Mouse (Mus musculus) c-Kit-positive CD71-negative TER-119-negative erythroid progenitor cells, embryonic 14.5 days (primary cell): ENCODE data around the gene Adcy1.

Experiments used
- DNase-seq: peaks from one replicate; pipeline ENCODE4 v3.0.0-alpha.2; 2013; ENCODE audit warnings: low read depth

Gene Adcy1

DNA sequence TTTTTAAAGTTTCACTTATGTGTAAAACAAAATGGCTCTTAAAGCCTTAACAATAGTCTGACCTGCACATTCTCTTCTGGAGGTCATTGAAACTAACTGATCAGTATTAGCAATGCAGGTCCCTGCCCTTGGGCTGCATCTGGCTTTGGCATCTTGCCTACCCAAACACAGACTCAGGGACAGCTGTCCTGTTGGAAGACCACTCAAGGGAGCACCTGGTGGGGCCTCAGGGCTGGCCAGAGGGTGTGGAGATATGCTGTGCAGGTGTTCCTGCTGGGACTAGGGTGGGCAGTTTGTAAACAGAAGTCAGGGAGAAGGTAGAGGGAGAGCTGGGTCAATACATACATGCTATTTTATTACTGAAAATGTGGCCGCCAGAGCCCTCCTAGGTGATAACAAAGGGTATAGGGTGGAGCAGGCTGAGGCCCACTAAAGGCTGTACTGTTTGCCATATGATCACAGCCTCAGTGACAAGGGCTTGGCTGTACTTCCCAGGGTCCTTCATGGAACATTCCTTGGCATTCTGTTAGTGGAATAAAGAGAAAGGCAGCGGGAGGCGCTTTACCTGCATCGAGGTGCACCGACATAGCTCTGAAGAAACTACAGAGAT lies 73.1 kb downstream of the Adcy1 start:
- DNase-seq, result no peak

DNA sequence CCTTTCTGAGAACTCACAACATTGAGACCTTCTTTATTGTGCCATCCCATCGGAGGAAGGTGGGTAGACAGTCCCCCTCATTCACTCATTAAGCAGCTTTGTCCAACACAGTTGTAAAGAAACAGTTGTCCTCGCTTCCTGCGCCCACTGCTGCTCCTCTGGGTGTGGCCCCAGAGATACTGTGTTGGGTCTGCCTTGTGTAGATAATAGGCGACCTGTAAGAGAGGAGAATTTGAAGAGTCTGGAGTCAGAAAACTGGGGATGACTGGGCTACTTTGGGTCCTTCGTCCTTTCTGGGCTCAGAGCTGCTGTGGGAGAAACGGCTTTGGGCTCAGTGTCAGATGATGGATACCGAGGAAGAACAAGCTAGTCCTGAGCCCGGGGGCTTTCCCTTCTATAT lies 75.1 kb downstream of the Adcy1 start:
- DNase-seq, result no peak

DNA sequence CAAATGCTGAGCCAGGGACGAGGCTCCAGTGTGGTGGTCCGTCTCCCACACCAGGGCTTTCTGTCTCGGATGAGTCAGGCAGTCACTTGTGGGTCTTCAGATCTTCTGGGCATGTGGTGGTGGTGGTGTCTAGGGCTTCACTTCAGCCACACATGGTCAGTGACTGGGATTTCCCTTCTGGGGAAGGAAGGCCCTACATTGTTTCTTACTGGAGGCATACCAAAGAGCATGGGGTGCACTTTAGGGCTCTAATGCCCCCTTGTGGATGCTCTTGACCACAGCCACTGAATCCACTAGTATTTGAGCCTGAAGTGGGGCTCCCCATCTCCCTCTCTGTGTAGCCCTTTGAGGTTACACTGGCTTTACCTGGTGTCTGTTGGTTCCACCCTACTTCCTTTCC lies 77.2 kb downstream of the Adcy1 start:
- no peak for DNase-seq

DNA sequence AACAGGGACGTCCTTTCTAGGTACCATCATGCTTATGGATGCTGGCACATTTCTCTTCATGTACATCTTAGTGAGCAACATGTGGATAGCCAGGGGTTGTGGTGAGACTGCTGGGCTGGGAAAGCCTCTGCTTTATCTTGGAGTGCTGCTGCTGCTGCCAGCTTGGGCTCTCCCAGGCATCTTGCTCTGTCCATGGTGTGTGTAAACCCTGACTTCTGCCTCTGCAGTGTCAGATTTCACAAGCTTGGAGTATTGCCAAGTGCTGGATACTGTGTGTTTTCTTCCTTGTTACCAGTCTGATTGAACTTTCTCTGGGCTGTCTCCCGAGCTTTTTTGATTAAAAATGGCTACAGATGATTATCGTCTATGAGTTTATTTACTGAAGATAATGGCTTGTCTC lies 79.4 kb downstream of the Adcy1 start:
- DNase-seq, result no peak

DNA sequence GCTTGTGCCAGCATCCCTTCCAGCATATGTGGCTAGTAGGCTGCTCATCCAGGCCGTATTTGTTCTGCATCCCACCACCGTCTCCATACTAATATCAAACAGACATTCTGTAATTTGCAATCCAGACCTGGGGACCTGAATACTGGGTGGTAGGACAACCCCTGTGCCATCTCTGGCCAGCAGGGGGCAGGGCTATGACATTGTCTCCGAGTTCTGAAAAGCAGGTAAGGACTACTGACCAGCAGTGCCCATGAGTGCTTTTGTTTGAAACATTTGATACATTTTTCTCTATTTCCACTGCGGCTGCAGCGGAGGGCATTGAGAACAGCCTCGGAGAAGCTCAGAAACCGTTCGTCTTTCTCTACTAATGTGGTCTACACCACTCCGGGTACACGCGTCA lies 81.1 kb downstream of the Adcy1 start:
- no peak for DNase-seq

DNA sequence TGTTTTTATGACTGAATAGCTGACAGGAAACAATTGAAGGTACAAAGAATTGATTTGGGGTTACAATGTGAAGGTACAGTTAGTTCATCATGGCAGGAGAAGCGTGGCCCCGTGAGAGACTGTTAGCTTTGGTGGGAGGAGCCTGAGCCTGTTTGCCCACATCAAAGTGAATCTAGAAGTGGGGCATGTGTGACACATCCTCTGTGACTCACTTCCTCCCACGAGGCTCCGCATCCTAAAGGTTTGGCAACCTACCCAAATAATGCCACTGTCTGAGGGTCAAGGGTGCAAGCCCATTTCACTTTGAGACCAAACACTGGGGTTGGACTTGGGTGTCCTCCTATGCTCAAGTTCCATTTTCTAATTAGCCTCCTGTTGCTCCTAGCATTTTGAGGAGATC lies 81.9 kb downstream of the Adcy1 start:
- peak; percentile 6 for DNase-seq

DNA sequence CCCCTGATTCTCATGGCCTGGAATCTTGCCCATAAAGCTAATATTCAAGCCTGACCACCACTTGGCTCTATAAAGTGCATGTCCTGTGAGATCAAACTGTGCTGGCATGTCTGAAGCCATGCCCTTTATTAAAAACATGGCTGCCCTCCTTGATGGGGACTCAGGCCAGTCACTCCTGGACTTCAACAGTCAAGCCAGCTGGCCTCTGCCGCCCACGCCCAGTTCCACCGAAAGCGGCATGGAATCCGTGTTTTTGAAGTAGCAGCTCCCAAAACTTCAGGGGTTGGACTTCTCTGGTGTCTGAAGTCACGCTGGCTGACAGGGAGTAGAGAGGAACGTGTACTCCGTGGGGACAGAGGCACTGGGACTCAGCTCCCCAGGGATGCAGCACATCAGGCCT lies 84.2 kb downstream of the Adcy1 start:
- no peak for DNase-seq

DNA sequence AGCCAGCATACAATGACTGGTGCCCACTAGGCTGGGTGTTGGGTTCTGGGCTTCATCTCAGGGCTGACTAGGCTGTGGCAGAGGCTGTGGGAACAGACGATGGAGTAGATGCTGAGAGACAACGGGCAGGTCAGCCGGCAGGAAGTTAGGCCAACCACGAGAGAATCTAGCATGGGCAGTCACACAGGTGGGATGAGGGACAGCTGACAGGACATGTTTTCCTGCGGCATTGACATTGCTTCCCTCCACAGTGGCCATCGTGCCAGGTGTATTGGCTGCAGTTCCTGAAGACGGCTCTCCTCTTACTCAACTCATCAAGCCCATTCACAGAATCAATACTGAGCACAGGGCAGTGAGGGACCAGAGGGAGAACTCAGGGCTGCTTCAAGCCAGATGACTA lies 84.7 kb downstream of the Adcy1 start:
- no peak for DNase-seq

DNA sequence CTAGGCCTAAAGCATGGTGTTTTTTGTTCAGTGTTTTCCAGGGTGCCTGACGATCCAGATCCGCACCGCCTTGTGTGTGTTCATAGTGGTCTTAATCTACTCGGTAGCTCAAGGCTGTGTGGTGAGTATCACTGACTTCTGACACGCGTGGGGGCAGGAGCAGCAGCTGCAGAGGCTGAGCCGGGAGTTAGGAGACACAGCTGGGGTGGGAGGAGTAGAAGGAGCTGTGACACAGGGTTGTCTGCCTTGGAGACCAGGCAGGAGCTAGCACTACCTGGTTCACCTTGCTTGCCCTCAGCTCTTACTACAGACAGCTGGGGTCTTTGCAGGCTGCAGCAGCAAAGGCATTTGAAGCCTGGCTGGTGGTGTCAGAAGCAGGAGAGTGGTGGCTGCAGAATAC lies 86.2 kb downstream of the Adcy1 start:
- DNase-seq, result no peak

DNA sequence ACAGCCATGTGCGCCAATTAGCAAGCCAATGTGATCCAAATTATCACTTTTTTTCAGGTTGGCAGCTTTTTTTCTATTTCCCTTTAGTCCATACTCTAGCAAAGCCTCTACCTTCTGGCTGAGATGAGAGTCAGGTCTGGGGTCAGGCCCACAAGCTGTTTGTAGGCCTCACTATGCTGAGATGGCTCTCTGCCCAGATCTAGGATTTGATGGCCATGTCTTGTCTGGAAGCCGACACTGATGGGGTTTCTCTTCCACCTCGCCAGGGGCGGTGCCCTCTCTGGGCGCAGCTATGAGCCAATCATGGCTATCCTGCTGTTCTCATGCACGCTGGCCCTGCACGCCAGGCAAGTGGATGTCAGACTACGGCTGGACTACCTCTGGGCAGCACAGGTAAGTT lies 87.2 kb downstream of the Adcy1 start:
- no peak for DNase-seq

DNA sequence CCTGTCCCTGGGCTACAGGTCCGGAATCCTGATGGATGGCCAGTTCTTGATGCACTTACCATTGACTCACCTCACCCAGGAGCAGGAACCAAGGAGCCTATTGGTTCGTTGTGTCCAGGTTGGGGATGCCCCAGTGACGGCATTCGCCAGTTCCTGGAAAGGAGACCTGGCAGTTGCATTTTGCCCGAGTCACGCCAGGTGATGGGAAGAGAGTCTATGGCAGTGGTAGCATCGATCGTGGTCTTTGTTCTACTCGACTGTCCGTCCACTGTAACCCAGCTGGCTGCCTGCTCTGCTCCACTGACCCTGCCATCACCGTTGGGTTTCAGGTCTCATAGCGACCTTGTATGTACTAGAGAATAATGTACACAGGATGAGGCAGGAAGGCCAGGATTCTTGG lies 89.1 kb downstream of the Adcy1 start:
- no peak for DNase-seq

DNA sequence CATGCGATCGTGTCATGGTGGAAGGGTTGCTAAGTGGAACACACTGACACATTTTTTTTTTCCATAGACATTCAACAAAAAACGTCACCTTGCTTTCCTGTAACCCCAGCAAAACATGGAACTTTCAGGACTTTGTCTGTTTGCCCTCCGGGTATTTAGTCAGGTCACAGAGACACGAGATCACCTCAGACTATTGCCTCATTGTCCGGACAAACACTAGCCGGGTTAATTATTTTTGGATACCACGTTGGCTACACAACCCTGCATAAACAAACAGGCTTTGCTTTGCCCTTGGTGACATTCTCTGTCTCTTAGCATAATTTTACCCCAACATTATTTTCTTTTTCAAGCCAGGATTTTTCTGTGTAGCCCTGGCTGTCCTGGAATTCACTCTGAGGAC lies 89.8 kb downstream of the Adcy1 start:
- DNase-seq, result no peak

DNA sequence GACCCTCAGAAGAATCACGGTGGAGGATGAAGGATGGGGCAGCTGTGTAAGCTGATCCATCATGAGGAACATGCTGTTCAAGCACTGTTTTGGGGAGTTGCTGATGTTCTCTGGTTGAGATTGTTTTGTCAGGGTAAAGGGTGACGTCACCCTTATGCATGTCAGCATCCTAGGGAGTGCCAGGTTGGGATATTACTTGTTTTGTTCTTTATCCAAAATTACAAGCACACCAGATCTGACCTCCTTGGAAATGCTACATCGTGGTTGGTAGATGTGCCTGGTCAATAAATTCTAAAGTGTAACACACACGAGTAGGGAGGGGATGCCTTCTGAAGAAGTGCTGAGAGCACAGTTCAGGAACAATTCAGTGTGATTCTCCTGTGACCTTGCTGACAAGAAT lies 93.1 kb downstream of the Adcy1 start:
- no peak for DNase-seq

DNA sequence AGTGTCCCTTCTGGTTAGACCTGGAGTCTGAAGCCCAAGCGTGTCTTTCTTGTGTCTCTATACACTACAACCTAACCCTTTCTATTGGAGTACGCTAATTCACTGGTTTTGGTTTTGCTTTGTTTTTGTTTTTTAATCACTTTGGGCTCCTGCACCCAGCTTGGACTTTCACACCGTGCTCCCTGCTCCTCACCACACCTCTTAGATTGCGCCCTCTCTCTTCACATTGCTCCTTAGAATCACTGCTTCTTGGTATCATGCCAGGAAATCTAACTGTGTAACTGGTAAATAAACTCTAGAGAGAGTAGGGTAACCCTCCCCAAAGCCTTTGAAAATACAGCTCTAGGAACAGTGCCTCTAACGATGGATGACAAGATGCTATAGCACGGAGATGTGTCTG lies 94.9 kb downstream of the Adcy1 start:
- DNase-seq, result no peak

DNA sequence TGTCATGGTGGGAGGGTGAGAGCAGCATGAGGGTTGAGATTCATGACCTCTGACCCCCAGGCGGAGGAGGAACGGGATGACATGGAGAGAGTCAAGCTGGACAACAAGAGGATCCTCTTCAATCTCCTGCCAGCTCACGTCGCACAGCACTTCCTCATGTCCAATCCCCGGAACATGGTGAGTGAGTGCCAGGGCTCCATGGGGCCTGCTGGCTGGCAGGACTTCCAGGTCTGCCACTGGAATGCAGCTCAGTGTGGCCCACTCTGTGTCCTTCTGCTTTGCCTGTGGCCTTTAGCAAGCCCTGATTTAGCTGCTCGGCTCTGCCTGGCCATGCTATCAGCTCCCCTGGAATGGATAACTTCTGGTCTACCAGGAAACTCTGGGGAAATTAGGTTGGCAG lies 96.9 kb downstream of the Adcy1 start:
- DNase-seq, result no peak

DNA sequence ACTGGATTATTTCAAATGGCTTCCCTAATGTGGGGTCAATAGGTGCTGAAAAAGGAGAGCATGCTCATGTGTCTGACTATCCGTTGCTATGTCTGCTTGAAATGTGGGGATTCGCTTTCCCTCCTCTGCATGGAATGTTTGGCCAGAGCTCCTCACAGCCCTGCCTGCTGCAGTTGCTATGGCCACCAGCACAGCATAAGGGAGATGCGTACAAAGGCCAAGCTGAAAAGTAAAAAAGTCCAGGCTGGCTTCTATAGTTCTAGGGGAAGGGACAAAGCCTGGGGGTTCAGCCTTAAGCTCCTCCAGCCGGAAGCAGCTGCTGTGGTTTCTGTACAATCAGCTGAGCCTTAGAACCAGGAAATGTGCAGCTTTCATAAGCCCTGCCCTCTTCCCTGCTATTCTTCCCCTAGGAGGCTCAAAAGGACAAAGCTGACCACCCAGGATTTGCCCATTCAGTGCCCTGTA lies 97.4 kb downstream of the Adcy1 start:
- no peak for DNase-seq

DNA sequence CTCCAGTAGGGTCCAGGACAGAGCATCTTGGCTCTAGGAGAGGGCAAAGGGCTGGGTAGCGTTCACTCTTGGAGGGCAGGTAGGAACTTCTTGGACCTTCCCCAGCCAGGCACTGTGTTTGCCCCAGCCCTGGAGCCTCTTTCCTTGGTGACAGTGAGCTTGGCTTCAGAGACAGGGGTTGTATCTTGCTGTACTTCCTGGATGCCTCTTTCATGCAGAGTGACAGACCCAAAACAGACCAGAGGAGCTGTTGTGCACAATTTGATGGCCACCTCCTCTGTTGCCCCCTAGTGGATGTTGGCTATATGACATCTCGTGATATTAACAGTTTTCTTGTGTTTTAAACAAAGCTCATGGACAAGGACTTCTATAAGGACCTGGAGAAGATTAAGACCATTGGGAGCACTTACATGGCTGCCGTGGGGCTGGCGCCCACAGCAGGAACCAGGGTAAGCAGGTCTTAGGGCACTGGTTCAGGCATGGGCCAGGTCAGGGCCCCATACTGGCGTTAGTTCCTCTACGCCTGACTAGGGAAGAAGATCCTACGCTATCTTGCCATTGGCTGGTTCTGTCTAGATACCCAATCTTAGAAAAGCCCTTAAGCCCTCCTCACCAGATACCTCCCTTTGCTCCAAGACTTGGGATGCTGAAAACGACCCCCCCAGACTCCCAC lies 98.3 kb downstream of the Adcy1 start:
- peak; percentile 7 for DNase-seq

DNA sequence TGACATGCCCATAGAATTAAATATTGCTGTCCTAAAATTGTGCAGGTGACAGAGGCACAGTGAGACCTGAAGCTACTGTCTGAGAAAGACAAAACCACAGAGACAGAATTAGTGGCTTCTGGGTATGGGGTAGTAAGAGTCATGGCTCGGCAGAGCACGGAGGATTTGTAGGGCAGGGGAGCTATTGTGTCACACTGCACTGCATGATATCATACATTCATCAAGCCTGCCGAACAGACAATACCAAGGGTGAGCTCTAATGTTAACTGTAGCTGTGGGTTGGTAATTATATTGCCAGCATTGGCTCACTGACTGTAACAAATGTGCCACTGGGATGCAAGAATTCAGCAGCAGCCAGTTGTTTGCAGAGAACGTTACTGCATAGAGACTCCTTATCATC lies 101.1 kb downstream of the Adcy1 start:
- no peak for DNase-seq

DNA sequence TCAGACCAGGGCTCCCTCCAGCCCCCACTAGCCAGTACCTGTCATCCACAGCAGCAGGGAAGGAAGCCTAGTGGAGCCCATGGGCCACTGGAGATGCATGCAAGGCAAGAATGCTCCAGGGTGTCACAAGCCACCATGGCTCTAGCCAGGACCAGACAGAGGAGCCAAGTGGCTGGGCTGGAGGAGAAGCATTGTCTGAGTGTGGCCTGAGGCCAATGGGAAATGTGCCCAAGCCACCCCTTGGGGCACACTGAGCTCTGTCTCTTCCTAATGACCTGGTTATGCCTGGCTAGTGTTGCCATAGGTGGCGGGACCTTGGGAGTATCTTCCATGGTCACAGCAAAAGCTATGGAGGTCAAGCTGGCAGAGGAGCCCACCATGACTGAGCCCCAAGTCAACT lies 106.4 kb downstream of the Adcy1 start:
- DNase-seq, result no peak

DNA sequence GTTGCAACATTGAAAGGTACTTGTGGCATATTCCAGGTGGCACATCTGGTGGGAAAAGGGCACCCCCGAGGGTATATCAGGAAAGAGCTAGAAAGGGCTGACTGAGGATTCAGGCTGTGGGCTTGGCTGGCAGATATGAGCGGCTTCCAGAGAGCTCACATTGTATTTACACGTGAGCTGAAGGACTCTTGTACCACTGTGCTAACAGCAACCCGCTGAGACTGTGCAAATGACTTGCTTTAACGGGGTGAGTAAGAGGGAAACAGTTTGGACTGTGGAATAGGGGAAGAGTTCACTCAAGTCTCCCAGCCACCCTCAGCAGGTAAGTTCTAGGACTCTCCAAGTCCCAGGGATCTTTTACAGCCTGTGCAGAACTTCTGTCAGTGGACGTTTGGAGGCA lies 110.4 kb downstream of the Adcy1 start:
- no peak for DNase-seq

DNA sequence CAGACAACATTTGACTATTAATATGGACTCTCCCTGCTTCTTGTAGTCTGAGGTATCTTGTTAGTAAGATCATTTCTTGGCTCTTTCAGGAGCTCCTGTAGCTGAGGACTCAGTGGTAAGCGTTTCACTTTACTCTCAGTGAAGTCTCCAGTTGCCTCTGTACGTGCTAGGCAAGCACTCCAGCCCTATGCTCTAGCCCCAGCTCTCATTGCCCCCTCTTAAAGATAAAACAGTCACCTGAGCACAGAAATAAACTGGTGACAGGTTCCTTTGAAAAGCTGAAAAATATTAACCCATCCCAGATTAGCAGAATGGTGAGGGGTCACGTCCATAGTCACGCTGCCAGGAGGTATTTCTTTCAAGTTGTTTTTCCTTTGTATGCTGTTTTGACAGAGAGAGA lies 115.4 kb downstream of the Adcy1 start:
- DNase-seq, result no peak

DNA sequence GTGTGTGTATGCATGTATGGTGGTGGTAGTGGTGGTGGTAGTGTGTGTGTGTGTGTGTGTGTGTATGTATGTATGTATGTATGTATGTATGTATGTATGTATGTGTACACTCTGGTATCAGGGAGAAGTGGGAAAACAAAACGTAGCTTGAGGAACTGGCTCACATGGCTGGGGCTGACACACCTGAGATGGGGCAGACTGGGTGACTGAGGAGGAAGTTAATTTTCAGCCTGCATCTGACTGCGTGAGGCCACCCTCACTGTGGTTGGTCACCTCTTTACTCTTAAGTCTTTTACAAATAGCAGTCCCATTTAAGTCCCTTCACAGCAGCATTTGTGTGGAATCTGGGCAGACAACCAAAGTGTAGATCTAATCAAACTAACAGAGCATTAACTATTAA lies 116.0 kb downstream of the Adcy1 start:
- no peak for DNase-seq

DNA sequence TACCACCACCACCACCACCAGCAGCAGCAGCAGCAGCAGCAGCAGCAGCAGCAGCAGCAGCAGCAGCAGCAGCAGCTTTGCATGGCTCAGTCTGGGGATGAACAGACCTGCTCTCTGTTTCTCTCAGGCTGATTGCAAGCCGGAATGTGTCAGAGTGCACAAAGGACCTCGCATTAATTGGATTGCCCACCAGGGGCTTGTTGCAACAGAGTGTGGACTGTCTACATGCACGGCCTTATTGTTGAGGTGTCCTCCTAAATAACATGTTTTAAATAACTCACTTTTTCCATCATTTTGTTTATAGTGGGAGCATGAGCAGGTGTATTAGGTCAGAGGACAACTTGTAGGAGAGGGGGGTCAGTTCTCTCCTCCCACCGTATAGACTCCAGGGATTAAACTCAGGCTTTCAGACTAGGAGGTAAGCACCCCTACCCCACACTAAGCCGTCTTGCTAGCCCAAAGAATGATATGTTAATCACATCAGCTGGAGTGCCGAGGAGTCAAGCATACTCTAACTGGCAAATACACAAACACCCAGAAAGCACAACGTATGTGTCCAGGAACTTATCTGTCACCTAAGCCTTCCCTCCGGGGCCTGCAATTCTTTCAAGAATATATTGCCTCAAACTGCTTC lies 119.2 kb downstream of the Adcy1 start:
- no peak for DNase-seq

DNA sequence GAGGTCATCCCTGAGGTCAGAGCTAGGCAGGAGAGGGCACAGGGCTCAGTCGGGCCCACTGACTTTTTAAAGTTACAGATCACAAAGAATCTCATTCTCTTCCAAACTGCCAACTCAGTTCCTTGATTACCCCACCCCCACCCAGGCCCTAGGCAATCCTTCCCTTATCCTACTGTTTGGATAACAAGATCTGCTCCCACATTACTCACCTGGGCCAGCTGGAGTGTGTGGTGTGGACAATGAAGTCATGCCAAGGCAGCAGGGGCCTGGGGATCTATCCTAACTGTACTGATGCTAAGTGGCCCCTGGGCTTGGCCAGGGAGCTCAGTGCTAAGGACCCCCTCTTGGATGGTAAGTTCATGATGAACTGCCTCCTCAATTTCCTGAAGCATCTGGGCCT lies 121.1 kb downstream of the Adcy1 start:
- no peak for DNase-seq
